Mouse (Mus musculus) embryonic facial prominence, embryonic 11.5 days (tissue): ENCODE results near the gene Degs1. TPM values are rescaled to one million over a fixed set of nuclear protein-coding genes. Genes with fewer than 3 reads are reported as not detected.

Experiments
- ATAC-seq: fragments of 200-750 bp; cut with Nextera tagmentation; replicated peaks from 2 replicates; pipeline ENCODE4 v1.8.0; 2017; ENCODE audit warnings: low read depth; ENCODE audit not compliant: insufficient number of reproducible peaks, low FRiP score, low TSS enrichment
- DNase-seq: peaks from one replicate; pipeline ENCODE4 v3.0.0-alpha.2; 2015; ENCODE audit warnings: low spot score
- H3K27ac ChIP-seq: fragments of 300-500 bp; sonication (generic); replicated peaks from 2 replicates; pipeline ENCODE4 v1.5.1; 2014; ENCODE audit warnings: mild to moderate bottlenecking, low read depth, low read length, control low read depth
- H3K27me3 ChIP-seq: fragments of 300-500 bp; sonication (generic); 2 replicates; pipeline ENCODE4 v1.6.1; 2014; ENCODE audit warnings: mild to moderate bottlenecking, low read length, moderate library complexity, mixed read lengths; ENCODE audit not compliant: control insufficient read depth, insufficient read depth
- H3K36me3 ChIP-seq: fragments of 300-500 bp; sonication (generic); replicated peaks from 2 replicates; pipeline ENCODE4 v1.6.1; 2014; ENCODE audit warnings: low read depth, mild to moderate bottlenecking, low read length, moderate library complexity, mixed read lengths; ENCODE audit not compliant: control insufficient read depth, insufficient read depth
- H3K4me1 ChIP-seq: fragments of 300-500 bp; sonication (generic); 2 replicates; pipeline ENCODE4 v1.6.1; 2014; ENCODE audit warnings: low read length, mixed read lengths; ENCODE audit not compliant: control insufficient read depth, insufficient read depth
- H3K4me2 ChIP-seq: fragments of 300-500 bp; sonication (generic); 2 replicates; pipeline ENCODE4 v1.6.1; 2014; ENCODE audit warnings: low read depth, mild to moderate bottlenecking, control low read depth, low read length, moderate library complexity
- H3K4me3 ChIP-seq: fragments of 300-500 bp; sonication (generic); 2 replicates; pipeline ENCODE4 v1.5.1; 2014; ENCODE audit warnings: low read depth, low read length, control low read depth
- H3K9ac ChIP-seq: fragments of 300-500 bp; sonication (generic); replicated peaks from 2 replicates; pipeline ENCODE4 v1.6.1; 2014; ENCODE audit warnings: mild to moderate bottlenecking, control low read depth, low read length
- H3K9me3 ChIP-seq: fragments of 300-500 bp; sonication (generic); replicated peaks from 2 replicates; pipeline ENCODE4 v1.6.1; 2016; ENCODE audit warnings: mild to moderate bottlenecking, low read length, inconsistent platforms, mixed read lengths; ENCODE audit not compliant: control insufficient read depth
- WGBS: fragments of 180-500 bp; shearing (Covaris S2); extraction: QIAGEN DNeasy Blood & Tissue Kit; methylation state at CpG from one replicate; pipeline ENCODE4 v1.1.7; 2014; 5-methylcytosine and 5-hydroxymethylcytosine counted together
- polyA plus RNA-seq: library from polyadenylated mRNA; unstranded; fragments of >200 nt; fragmentation: Nextera tagmentation; extraction: Ambion mirVana; gene quantifications from 2 replicates; pipeline ENCODE4 v1.2.1, GENCODE M21; 2014

The Degs1 gene
- polyA plus RNA-seq, 1 experiment from 2014 or later = 82.5 TPM

- ATAC-seq (no peak), DNase-seq (no peak)
- no peaks in the 10 kb centered on the region for H3K36me3 ChIP-seq
- H3K9ac ChIP-seq = no peak overlapping the region
- H3K4me2 ChIP-seq = no peak overlapping the region
- H3K4me1 ChIP-seq = no peaks in the 10 kb centered on the region
- WGBS = 79% methylated on average over 1 of the region's 1 CpGs
- no peak overlapping the region for H3K4me3 ChIP-seq
- no peaks in the 10 kb centered on the region for H3K9me3 ChIP-seq
- no peak overlapping the region for H3K27ac ChIP-seq
- H3K27me3 ChIP-seq = no peaks in the 10 kb centered on the region
Observed at GRCm38 (mm10) chr1:182237386-182237785, 45.2 kb downstream of the Degs1 start.

- Histone ChIP-seq H3K27ac (no peak overlapping the region), H3K9me3 (no peaks in the 10 kb centered on the region), H3K9ac (no peak overlapping the region), H3K4me3 (no peak overlapping the region), H3K4me1 (no peaks in the 10 kb centered on the region), H3K36me3 (no peaks in the 10 kb centered on the region), H3K27me3 (no peaks in the 10 kb centered on the region), H3K4me2 (no peak overlapping the region)
- 88% methylated on average over 4 of the region's 4 CpGs for WGBS
- no peak for ATAC-seq
- no peak for DNase-seq
Observed at GRCm38 (mm10) chr1:182235174-182235573, 47.4 kb downstream of the Degs1 start.

GRCm38 (mm10) chr1:182229381-182229780 is 53.2 kb downstream of the Degs1 start:
- WGBS = 86% methylated on average over 4 of the region's 4 CpGs
- H3K9ac ChIP-seq = no peak overlapping the region
- H3K27me3 ChIP-seq = no peaks in the 10 kb centered on the region
- H3K4me1 ChIP-seq = no peaks in the 10 kb centered on the region
- no peaks in the 10 kb centered on the region for H3K9me3 ChIP-seq
- ATAC-seq = no peak
- H3K36me3 ChIP-seq = no peaks in the 10 kb centered on the region
- no peak overlapping the region for H3K4me2 ChIP-seq
- no peak overlapping the region for H3K4me3 ChIP-seq
- DNase-seq = no peak
- H3K27ac ChIP-seq = no peak overlapping the region

- Histone ChIP-seq H3K27me3 (no peaks in the 10 kb centered on the region), H3K9me3 (no peaks in the 10 kb centered on the region), H3K27ac (no peak overlapping the region), H3K36me3 (no peaks in the 10 kb centered on the region), H3K4me1 (no peaks in the 10 kb centered on the region), H3K4me2 (no peak overlapping the region), H3K9ac (no peak overlapping the region), H3K4me3 (no peak overlapping the region)
- WGBS = 56% methylated on average over 12 of the region's 12 CpGs
- ATAC-seq = no peak
- DNase-seq = no peak
Observed at GRCm38 (mm10) chr1:182227141-182227963, 55.3 kb downstream of the Degs1 start.

- Histone ChIP-seq H3K27me3 (no peaks in the 10 kb centered on the region), H3K36me3 (no peaks in the 10 kb centered on the region), H3K9ac (no peak overlapping the region), H3K27ac (no peak overlapping the region), H3K4me3 (no peak overlapping the region), H3K9me3 (no peaks in the 10 kb centered on the region), H3K4me1 (no peaks in the 10 kb centered on the region), H3K4me2 (no peak overlapping the region)
- no peak for ATAC-seq
- WGBS = 91% methylated on average over 9 of the region's 9 CpGs
- DNase-seq = no peak
Observed at GRCm38 (mm10) chr1:182226261-182226660, 56.3 kb downstream of the Degs1 start.

Other genes with a start within 250 kb of the Degs1 start
- 188 and 200 TPM in 2 replicates for gene Srp9, start 158.1 kb downstream of the Degs1 start, polyA plus RNA-seq
- not detected in 2 replicates for gene Vmn1r1, start 118.3 kb downstream of the Degs1 start, polyA plus RNA-seq
- 29.6 and 31.8 TPM in 2 replicates for gene Fbxo28, start 58.8 kb upstream of the Degs1 start, polyA plus RNA-seq
- 40.2 and 42.5 TPM in 2 replicates for gene Trp53bp2, start 126.4 kb upstream of the Degs1 start, polyA plus RNA-seq
- 80.8 and 89.1 TPM in 2 replicates for gene Capn2, start 234.8 kb upstream of the Degs1 start, polyA plus RNA-seq